Mouse (Mus musculus) liver, embryonic 16.5 days (tissue): ENCODE data around the gene Rpusd1. TPM values are rescaled to one million over a fixed set of nuclear protein-coding genes. Genes with fewer than 3 reads are reported as not detected.

Experiments used
- ATAC-seq: fragments of 200-750 bp; cut with Nextera tagmentation; 2 replicates; pipeline ENCODE4 v1.8.0; 2017; ENCODE audit warnings: low read depth, mild to moderate bottlenecking, moderate number of reproducible peaks, moderate library complexity
- H3K27ac ChIP-seq: fragments of 300-500 bp; sonication (generic); 2 replicates; pipeline ENCODE4 v1.5.1; 2014; ENCODE audit warnings: mild to moderate bottlenecking, low read length
- H3K27me3 ChIP-seq: fragments of 300-500 bp; sonication (generic); 2 replicates; pipeline ENCODE4 v1.6.1; 2014; ENCODE audit warnings: low read depth, low read length, mixed read lengths; ENCODE audit not compliant: control insufficient read depth, insufficient read depth
- H3K36me3 ChIP-seq: fragments of 300-500 bp; sonication (generic); 2 replicates; pipeline ENCODE4 v1.6.1; 2014; ENCODE audit warnings: mild to moderate bottlenecking; ENCODE audit not compliant: control insufficient read depth, insufficient read depth
- H3K4me1 ChIP-seq: fragments of 300-500 bp; sonication (generic); 2 replicates; pipeline ENCODE4 v1.6.1; 2014; ENCODE audit warnings: low read depth, low read length, mixed read lengths; ENCODE audit not compliant: control insufficient read depth
- H3K4me2 ChIP-seq: fragments of 300-500 bp; sonication (generic); 2 replicates; pipeline ENCODE4 v1.6.1; 2014; ENCODE audit warnings: low read depth, low read length, mixed read lengths
- H3K4me3 ChIP-seq: fragments of 300-500 bp; sonication (generic); 2 replicates; pipeline ENCODE4 v1.5.1; 2014; ENCODE audit warnings: low read depth, mild to moderate bottlenecking, low read length
- H3K9ac ChIP-seq: fragments of 300-500 bp; sonication (generic); 2 replicates; pipeline ENCODE4 v1.6.1; 2014; ENCODE audit warnings: low read depth, low read length
- H3K9me3 ChIP-seq: fragments of 300-500 bp; sonication (generic); replicated peaks from 2 replicates; pipeline ENCODE4 v1.6.1; 2016; ENCODE audit warnings: low read length; ENCODE audit not compliant: control insufficient read depth
- WGBS: fragments of 180-500 bp; shearing (Covaris S2); extraction: QIAGEN DNeasy Blood & Tissue Kit; methylation state at CpG from one replicate; pipeline ENCODE4 v1.1.7; 2014; ENCODE audit not compliant: insufficient replicate concordance; 5-methylcytosine and 5-hydroxymethylcytosine counted together
- polyA plus RNA-seq: library from polyadenylated mRNA; unstranded; fragments of >200 nt; fragmentation: Nextera tagmentation; extraction: Ambion mirVana; gene quantifications from 2 replicates; pipeline ENCODE4 v1.2.1, GENCODE M21; 2015

Rpusd1 gene
- polyA plus RNA-seq, 1 experiment from 2014 or later: 5.2 TPM

DNA sequence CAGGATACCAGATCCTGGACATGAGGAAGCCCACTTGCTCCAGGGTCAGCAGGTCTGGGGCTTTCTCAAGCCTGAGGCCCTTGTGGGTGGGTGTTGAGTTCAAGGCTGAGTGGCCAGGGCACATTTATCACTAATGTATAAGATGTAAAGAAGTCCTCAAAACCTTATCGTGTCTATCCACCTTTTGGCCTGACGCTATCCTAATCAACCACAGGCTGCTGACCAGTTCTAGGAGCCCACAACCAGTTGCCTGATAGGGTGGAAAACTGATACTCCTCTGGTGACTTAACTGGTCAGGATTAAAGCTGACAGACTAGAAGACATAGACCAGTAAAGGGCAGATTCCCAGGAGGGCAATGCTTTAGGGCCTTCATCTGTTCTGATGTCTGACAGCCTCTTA lies 17.5 kb upstream of the Rpusd1 start:
- Histone ChIP-seq H3K4me2 (no peak overlapping the region), H3K4me1 (no peaks in the 10 kb centered on the region), H3K27ac (no peak overlapping the region), H3K9me3 (no peaks in the 10 kb centered on the region), H3K9ac (no peak overlapping the region), H3K36me3 (no peaks in the 10 kb centered on the region), H3K4me3 (no peak overlapping the region), H3K27me3 (no peaks in the 10 kb centered on the region)
- WGBS: 70% methylated on average over 2 of the region's 2 CpGs
- no peak for ATAC-seq

- Histone ChIP-seq H3K9ac (no peak overlapping the region), H3K27me3 (peaks cover 6% of the 10 kb centered on the region; the same call in 1 of the 2 replicates), H3K4me2 (no peak overlapping the region), H3K4me1 (no peaks in the 10 kb centered on the region), H3K27ac (no peak overlapping the region), H3K36me3 (no peaks in the 10 kb centered on the region), H3K4me3 (no peak overlapping the region), H3K9me3 (no peaks in the 10 kb centered on the region)
- WGBS: 37% methylated on average over 4 of the region's 4 CpGs
- no peak for ATAC-seq
These were observed 16.3 kb upstream of the Rpusd1 start for GRCm38 (mm10) chr17:25711136-25711535.

DNA sequence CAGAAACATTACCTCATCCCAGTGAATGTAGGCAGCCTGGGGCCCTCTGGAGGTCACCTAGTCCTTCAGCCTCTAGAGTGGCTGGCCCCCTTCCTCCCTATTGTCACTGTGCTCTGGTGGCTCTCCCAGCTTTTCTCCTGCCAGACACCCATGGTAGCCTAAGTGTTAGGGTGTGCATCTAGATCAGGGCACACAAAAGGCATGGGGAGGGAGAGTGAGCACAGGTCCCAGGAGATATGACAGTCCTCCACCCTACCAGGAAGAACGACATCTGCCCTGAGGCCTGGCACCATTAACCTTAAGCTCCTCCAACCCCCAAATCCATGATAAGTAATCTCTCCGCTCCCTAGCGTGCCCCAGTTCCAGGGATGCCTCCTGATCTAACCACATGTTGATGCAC lies 11.8 kb upstream of the Rpusd1 start:
- no peak overlapping the region for H3K27ac ChIP-seq
- peaks cover 2% of the 10 kb centered on the region for H3K4me1 ChIP-seq
- no peak for ATAC-seq
- no peaks in the 10 kb centered on the region for H3K9me3 ChIP-seq
- no peak overlapping the region for H3K9ac ChIP-seq
- no peak overlapping the region for H3K4me2 ChIP-seq
- peaks cover 4% of the 10 kb centered on the region; the same call in 1 of the 2 replicates for H3K36me3 ChIP-seq
- H3K4me3 ChIP-seq: no peak overlapping the region
- peaks cover 26% of the 10 kb centered on the region for H3K27me3 ChIP-seq
- 44% methylated on average over 3 of the region's 3 CpGs for WGBS

GRCm38 (mm10) chr17:25716130-25716529 lies 11.3 kb upstream of the Rpusd1 start:
- whole genome bisulfite sequencing: 7% methylated on average over 6 of the region's 6 CpGs
- no peak for ATAC-seq
- Histone ChIP-seq H3K27ac (no peak overlapping the region), H3K9me3 (no peaks in the 10 kb centered on the region), H3K27me3 (peaks cover 26% of the 10 kb centered on the region), H3K4me1 (peaks cover 2% of the 10 kb centered on the region), H3K4me2 (no peak overlapping the region), H3K4me3 (no peak overlapping the region), H3K9ac (no peak overlapping the region), H3K36me3 (peaks cover 8% of the 10 kb centered on the region)

- H3K27ac ChIP-seq: no peak within 1 kb of the TSS
- peaks cover 8% of the 10 kb centered on the region for H3K36me3 ChIP-seq
- peak within 1 kb of the TSS; percentile 30 for H3K4me3 ChIP-seq
- H3K9me3 ChIP-seq: no peaks in the 10 kb centered on the region
- 2% methylated on average over 45 of the region's 45 CpGs for WGBS
- peaks cover 26% of the 10 kb centered on the region for H3K27me3 ChIP-seq
- H3K4me1 ChIP-seq: peaks cover 2% of the 10 kb centered on the region
- ATAC-seq: no peak
- peak within 1 kb of the TSS; percentile 49 for H3K4me2 ChIP-seq
- no peak within 1 kb of the TSS for H3K9ac ChIP-seq
These were observed 10.5 kb upstream of the Rpusd1 start, which contains the start of gene Gng13 for GRCm38 (mm10) chr17:25716711-25717637. Gene Gng13, plus strand, starts transcription at chr17:25717171.

GRCm38 (mm10) chr17:25717691-25718090 lies 9.8 kb upstream of the Rpusd1 start:
- H3K9me3 ChIP-seq: no peaks in the 10 kb centered on the region
- no peak for ATAC-seq
- H3K9ac ChIP-seq: no peak overlapping the region

DNA sequence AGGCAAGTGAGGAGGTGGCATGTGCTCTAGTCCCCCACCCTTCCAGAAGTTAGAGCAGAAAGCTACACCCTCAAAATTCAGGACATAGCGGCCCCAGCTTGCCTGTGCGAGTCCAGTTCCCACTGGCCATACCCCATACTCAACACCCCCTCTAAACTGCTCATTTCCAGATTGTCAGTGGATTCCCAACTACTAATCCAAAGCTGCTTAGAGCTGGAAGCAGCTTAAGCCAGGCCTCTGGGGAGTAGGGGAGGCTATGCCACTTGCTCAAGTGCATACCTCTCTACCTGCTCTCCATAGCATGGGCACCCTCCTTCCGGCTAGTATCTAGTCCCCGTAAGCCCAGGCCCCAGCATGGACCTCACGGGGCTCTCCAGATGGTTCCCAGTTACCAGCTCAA lies 6.0 kb upstream of the Rpusd1 start:
- no peak overlapping the region for H3K4me2 ChIP-seq
- H3K9ac ChIP-seq: no peak overlapping the region
- no peak overlapping the region for H3K27ac ChIP-seq
- WGBS: 88% methylated on average over 5 of the region's 5 CpGs
- no peaks in the 10 kb centered on the region for H3K9me3 ChIP-seq
- peaks cover 6% of the 10 kb centered on the region for H3K4me1 ChIP-seq
- H3K4me3 ChIP-seq: no peak overlapping the region
- peaks cover 18% of the 10 kb centered on the region for H3K27me3 ChIP-seq
- H3K36me3 ChIP-seq: peaks cover 22% of the 10 kb centered on the region
- no peak for ATAC-seq

More at GRCm38 (mm10) chr17:25717691-25718090, 9.8 kb upstream of the Rpusd1 start:
- H3K27me3 ChIP-seq: peaks cover 26% of the 10 kb centered on the region
- H3K4me2 ChIP-seq: peak overlapping the region; percentile 49; the same call in 1 of the 2 replicates
- peaks cover 2% of the 10 kb centered on the region for H3K4me1 ChIP-seq
- no peak overlapping the region for H3K27ac ChIP-seq
- no peak overlapping the region for H3K4me3 ChIP-seq
- 11% methylated on average over 6 of the region's 6 CpGs for WGBS
- peaks cover 8% of the 10 kb centered on the region for H3K36me3 ChIP-seq

- H3K4me3 ChIP-seq: no peak overlapping the region
- no peaks in the 10 kb centered on the region for H3K9me3 ChIP-seq
- ATAC-seq: no peak
- 91% methylated on average over 19 of the region's 19 CpGs for WGBS
- H3K9ac ChIP-seq: no peak overlapping the region
- no peak overlapping the region for H3K4me2 ChIP-seq
- peaks cover 18% of the 10 kb centered on the region for H3K4me1 ChIP-seq
- H3K27me3 ChIP-seq: no peaks in the 10 kb centered on the region
- peaks cover 22% of the 10 kb centered on the region for H3K36me3 ChIP-seq
- H3K27ac ChIP-seq: no peak overlapping the region
These were observed 4.0 kb upstream of the Rpusd1 start for GRCm38 (mm10) chr17:25723470-25723869.

DNA sequence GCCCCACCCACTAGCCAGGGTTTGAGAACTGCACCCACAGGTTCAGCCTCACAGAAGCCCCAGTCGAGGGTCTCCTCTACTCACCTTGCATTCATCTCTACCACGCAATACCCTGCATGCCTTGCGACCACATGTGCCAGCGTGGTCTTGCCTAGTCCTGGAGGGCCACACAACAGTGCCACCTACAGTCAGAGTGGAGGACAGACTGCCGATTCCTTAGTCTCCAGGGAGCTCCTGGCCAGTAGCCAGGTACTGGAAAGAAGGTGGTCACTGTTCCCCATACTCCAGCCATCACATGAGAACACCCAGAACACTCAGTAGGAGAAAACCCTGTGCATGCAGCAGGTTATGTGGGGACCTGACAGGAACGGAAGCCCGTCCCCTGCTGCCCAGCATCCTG lies 3.6 kb upstream of the Rpusd1 start:
- Histone ChIP-seq H3K9ac (no peak overlapping the region), H3K4me1 (peaks cover 18% of the 10 kb centered on the region), H3K36me3 (peaks cover 22% of the 10 kb centered on the region), H3K27ac (no peak overlapping the region), H3K27me3 (no peaks in the 10 kb centered on the region), H3K4me2 (no peak overlapping the region), H3K9me3 (no peaks in the 10 kb centered on the region), H3K4me3 (no peak overlapping the region)
- ATAC-seq: no peak
- 71% methylated on average over 7 of the region's 7 CpGs for WGBS
